10 mouse cellular contexts compared by ENCODE assay signal in the genomic region with DNA sequence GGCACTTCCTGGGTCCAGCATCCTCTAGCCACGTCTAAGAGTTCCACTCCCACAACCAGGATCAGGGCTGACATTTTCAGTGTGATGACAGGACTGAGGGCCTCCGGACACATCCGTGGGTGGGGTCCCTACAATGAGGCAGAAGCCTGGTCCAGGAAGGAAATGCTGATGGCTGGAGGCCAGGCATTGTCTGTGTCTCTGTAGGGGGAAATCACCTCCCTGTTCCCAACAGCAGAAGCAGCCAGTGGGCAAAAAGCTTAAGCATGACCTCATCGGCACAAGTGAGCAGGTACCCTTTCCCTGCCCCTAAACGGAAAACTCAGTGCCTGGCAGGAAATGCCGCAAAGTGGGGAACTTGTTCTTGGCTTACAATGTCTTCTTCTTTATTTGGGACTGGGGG. TPM values are rescaled to one million over a fixed set of nuclear protein-coding genes. Genes with fewer than 3 reads are reported as not detected.
DNase-seq lines count a peak whose midpoint lies in the region; ATAC-seq lines count a peak whose summit lies in the region.
"Had no signal": no experiment of that assay in that cellular context is flagged by ENCODE, and none has a peak within 500 bp of the region (broad histone marks: within the 10 kb centered on the region; RNA-seq: fewer than 3 reads in every experiment).

No protein-coding gene starts in this region.

- DNase-seq in ES-CJ7 (ENCODE audit: low read depth, low spot score), result peak; percentile 64
- peak; percentile 86 for DNase-seq in heart, postnatal 4 days
- DNase-seq in thymus, postnatal 14 days, result no peak
- DNase-seq in right cerebral cortex, postnatal 14 days, result no peak
- DNase-seq in left cerebral cortex, adult 9 months (ENCODE audit: low spot score in 2 of 2), result no peak
- no peak for DNase-seq in retina, embryonic 14.5 days (ENCODE audit: low spot score)
- DNase-seq: left cerebral cortex, postnatal 4 days had no signal

- peaks cover 35% of the 10 kb centered on the region for H3K4me1 ChIP-seq in brown adipose tissue, adult 24 weeks (ENCODE audit: control insufficient read depth, insufficient read depth, insufficient read length, low read length)
- no peaks in the 10 kb centered on the region for H3K4me1 ChIP-seq in liver, embryonic 16.5 days (ENCODE audit: control insufficient read depth, low read depth, low read length)

- H3K27ac ChIP-seq in brown adipose tissue, adult 24 weeks (replicated peaks; ENCODE audit: low read depth, low read length), result peak overlapping the region; percentile 100
- H3K27ac ChIP-seq in liver, embryonic 16.5 days (ENCODE audit: low read length), result no peak overlapping the region

- H3K9me3 ChIP-seq in liver, embryonic 16.5 days (replicated peaks; ENCODE audit: control insufficient read depth, low read length), result no peaks in the 10 kb centered on the region

- 36% methylated on average over 6 of the region's 6 CpGs for WGBS in liver, embryonic 16.5 days (ENCODE audit: insufficient replicate concordance)

- H3K9ac ChIP-seq in liver, embryonic 16.5 days (ENCODE audit: low read depth, low read length), result no peak overlapping the region

- peak; percentile 57 for ATAC-seq in liver, embryonic 16.5 days (ENCODE audit: low read depth)

- no peak overlapping the region for H3K4me2 ChIP-seq in liver, embryonic 16.5 days (ENCODE audit: low read depth, low read length)

- no peaks in the 10 kb centered on the region; the same call in 1 of the 2 replicates for H3K36me3 ChIP-seq in liver, embryonic 16.5 days (ENCODE audit: control insufficient read depth, insufficient read depth)

- H3K4me3 ChIP-seq in brown adipose tissue, adult 24 weeks (ENCODE audit: insufficient read depth, low read depth, low read length), result no peak overlapping the region
- no peak overlapping the region for H3K4me3 ChIP-seq in liver, embryonic 16.5 days (ENCODE audit: low read depth, low read length)

- no peaks in the 10 kb centered on the region for H3K27me3 ChIP-seq in liver, embryonic 16.5 days (ENCODE audit: control insufficient read depth, insufficient read depth, low read depth, low read length)

RNA-seq across cellular contexts. Expression of a gene that starts 11.5 kb away (rescaled TPM):
- 10.7 and 12.8 TPM in 2 replicates for polyA plus RNA-seq in brown adipose tissue, adult 24 weeks (2012; ENCODE audit: insufficient read depth, insufficient read length, missing spikeins)
- total RNA-seq in heart, postnatal 4 days (2021), result 10 to 100 TPM; 40.5 to 48.0 TPM
- polyA plus RNA-seq in liver, embryonic 16.5 days (2015; fragmentation: Nextera tagmentation; extraction: Ambion mirVana), result 7.5 and 8.1 TPM in 2 replicates

RNA-seq across cellular contexts. Expression of a gene that starts 37.2 kb away (rescaled TPM):
- polyA plus RNA-seq in brown adipose tissue, adult 24 weeks (2012; ENCODE audit: insufficient read depth, insufficient read length, missing spikeins), result 2.9 TPM in 1 of 2 replicates, not detected in the other
- total RNA-seq in heart, postnatal 4 days (2021), result not detected
- polyA plus RNA-seq in liver, embryonic 16.5 days (2015; fragmentation: Nextera tagmentation; extraction: Ambion mirVana), result 12.4 and 15.4 TPM in 2 replicates

RNA-seq across cellular contexts. Expression of a gene that starts 37.3 kb away (rescaled TPM):
- 22.0 and 30.5 TPM in 2 replicates for polyA plus RNA-seq in brown adipose tissue, adult 24 weeks (2012; ENCODE audit: insufficient read depth, insufficient read length, missing spikeins)
- total RNA-seq in heart, postnatal 4 days (2021), result 10 to 100 TPM; 42.4 to 47.5 TPM
- 19.3 and 22.6 TPM in 2 replicates for polyA plus RNA-seq in liver, embryonic 16.5 days (2015; fragmentation: Nextera tagmentation; extraction: Ambion mirVana)

RNA-seq across cellular contexts. Expression of a gene that starts 44.0 kb away (rescaled TPM):
- not detected in 2 replicates for polyA plus RNA-seq in brown adipose tissue, adult 24 weeks (2012; ENCODE audit: insufficient read depth, insufficient read length, missing spikeins)
- total RNA-seq in heart, postnatal 4 days (2021), result not detected
- 17.5 and 20.5 TPM in 2 replicates for polyA plus RNA-seq in liver, embryonic 16.5 days (2015; fragmentation: Nextera tagmentation; extraction: Ambion mirVana)
- total RNA-seq: left cerebral cortex, postnatal 4 days had no signal
- polyA plus RNA-seq: testis, adult 2 months had no signal

Comparison
In these comparisons a context has a peak if more than half of its experiments do, and no peak if none do; other contexts are left out.
1. DNase-seq: peak in ES-CJ7 (single experiment) and heart, postnatal 4 days (single experiment); none in thymus, postnatal 14 days (single experiment), right cerebral cortex, postnatal 14 days (single experiment), left cerebral cortex, adult 9 months (0 of 2) and retina, embryonic 14.5 days (single experiment).